Mouse (Mus musculus): ENCODE results near the gene Olfr715. TPM values are rescaled to one million over a fixed set of nuclear protein-coding genes. Genes with fewer than 3 reads are reported as not detected.
"Not testable (repeated sequence)": the region's sequence is repeated elsewhere in the genome, so short reads cannot be mapped to it uniquely, and the experiment has no call there.

Gene Olfr715
- polyA plus RNA-seq (2017; shearing (Covaris generic)): not detected

DNA sequence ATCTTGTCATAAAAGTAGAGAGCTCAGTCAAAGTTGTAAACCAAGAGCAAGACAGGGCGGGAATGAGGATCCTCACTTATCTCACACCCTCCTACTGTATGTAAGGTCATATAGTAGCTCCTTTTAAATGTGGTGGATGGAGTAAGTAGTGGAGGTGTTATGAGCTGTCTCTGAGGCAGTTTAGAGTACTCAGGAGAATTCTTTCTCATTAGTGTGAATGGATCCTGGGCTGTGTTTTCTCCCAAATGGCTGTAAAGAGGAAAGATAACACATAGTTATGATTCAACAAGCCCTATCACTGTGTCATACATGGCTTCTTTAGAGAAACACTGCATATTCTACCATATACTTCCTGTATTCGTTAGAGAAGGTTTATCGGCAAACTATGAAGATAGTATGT lies at the start of gene Olfr715:
Gene Olfr715 (minus strand): TSS at position 101 of the 400 bp plus-strand sequence.
- not testable (repeated sequence) for ATAC-seq

GRCm38 (mm10) chr7:107180406-107180805 lies 49.5 kb upstream of the Olfr715 start:
- no peak for ATAC-seq

DNA sequence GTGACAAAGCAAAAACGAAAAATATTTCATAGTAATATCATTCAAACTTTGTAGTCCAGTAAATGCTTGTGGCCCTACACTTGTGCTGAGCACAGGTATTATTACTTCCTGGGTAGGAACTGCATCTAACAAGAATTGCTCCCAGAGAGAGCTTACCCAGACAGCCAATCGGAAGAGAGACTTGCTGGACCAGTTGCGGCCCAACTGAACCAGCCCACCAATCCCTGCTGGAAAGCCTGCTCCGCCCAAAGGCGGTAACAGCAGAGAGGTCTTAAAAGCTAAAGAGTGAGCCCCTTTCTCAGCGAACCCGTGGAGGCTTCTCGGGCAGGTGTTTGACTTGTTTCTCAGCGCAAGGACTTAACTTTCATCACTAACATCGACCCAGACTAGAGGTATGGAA lies 35.8 kb upstream of the Olfr715 start, which contains the start of gene Nlrp14:
Gene Nlrp14 (plus strand): TSS at position 301 of the 400 bp plus-strand sequence.
- no peak for ATAC-seq

- ATAC-seq: not testable (repeated sequence)
Observed at GRCm38 (mm10) chr7:107138027-107138426, 7.1 kb upstream of the Olfr715 start, which contains the start of gene Olfr716. Olfr716 (plus strand) TSS chr7:107138327.

- not testable (repeated sequence) for ATAC-seq
Observed at GRCm38 (mm10) chr7:107110269-107110668, 20.6 kb downstream of the Olfr715 start, which contains the start of gene Olfr715b. Olfr715b (minus strand) TSS chr7:107110369.

- no peak for ATAC-seq
Observed at GRCm38 (mm10) chr7:107092920-107093319, 38.0 kb downstream of the Olfr715 start, which contains the start of gene Olfr17. Olfr17 (plus strand) TSS chr7:107093220.

Other genes with a start within 250 kb of the Olfr715 start
- gene Olfr706, start 242.9 kb downstream of the Olfr715 start, polyA plus RNA-seq (2017; shearing (Covaris generic)): not detected
- gene Olfr707, start 229.8 kb downstream of the Olfr715 start, polyA plus RNA-seq (2017; shearing (Covaris generic)): not detected
- not detected for gene Olfr1532-ps1, start 223.1 kb downstream of the Olfr715 start, polyA plus RNA-seq (2017; shearing (Covaris generic))
- not detected for gene Olfr709-ps1, start 198.9 kb downstream of the Olfr715 start, polyA plus RNA-seq (2017; shearing (Covaris generic))
- not detected for gene Olfr710, start 182.8 kb downstream of the Olfr715 start, polyA plus RNA-seq (2017; shearing (Covaris generic))
- under 1 TPM in 1 of 2 experiments, not detected in 1; 0.08 TPM for gene Olfr6, start 167.1 kb downstream of the Olfr715 start, polyA plus RNA-seq (2017; shearing (Covaris generic))
- not detected for gene Olfr711, start 155.6 kb downstream of the Olfr715 start, polyA plus RNA-seq (2017; shearing (Covaris generic))
- gene Olfr2, start 125.0 kb downstream of the Olfr715 start, polyA plus RNA-seq (2017; shearing (Covaris generic)): not detected
- not detected for gene Olfr713, start 99.9 kb downstream of the Olfr715 start, polyA plus RNA-seq (2017; shearing (Covaris generic))
- not detected for gene Olfr714, start 60.1 kb downstream of the Olfr715 start, polyA plus RNA-seq (2017; shearing (Covaris generic))
- gene Olfr17, start 37.9 kb downstream of the Olfr715 start, polyA plus RNA-seq (2017; shearing (Covaris generic)): not detected
- gene Olfr715b, start 20.7 kb downstream of the Olfr715 start, polyA plus RNA-seq (2017; shearing (Covaris generic)): not detected
- under 1 TPM in 1 of 2 experiments, not detected in 1; 0.12 TPM for gene Olfr716, start 7.2 kb upstream of the Olfr715 start, polyA plus RNA-seq (2017; shearing (Covaris generic))
- gene Nlrp14, start 35.9 kb upstream of the Olfr715 start, polyA plus RNA-seq (2017; shearing (Covaris generic)): not detected
- not detected for gene Rbmxl2, start 78.4 kb upstream of the Olfr715 start, polyA plus RNA-seq (2017; shearing (Covaris generic))
- not detected for gene Syt9, start 239.6 kb upstream of the Olfr715 start, polyA plus RNA-seq (2017; shearing (Covaris generic))